Mouse (Mus musculus): ENCODE data around the gene Exoc3. TPM values are rescaled to one million over a fixed set of nuclear protein-coding genes. Genes with fewer than 3 reads are reported as not detected.

Gene Exoc3
- polyA plus RNA-seq, 1 experiment from 2014 or later = 41.8 TPM

DNA sequence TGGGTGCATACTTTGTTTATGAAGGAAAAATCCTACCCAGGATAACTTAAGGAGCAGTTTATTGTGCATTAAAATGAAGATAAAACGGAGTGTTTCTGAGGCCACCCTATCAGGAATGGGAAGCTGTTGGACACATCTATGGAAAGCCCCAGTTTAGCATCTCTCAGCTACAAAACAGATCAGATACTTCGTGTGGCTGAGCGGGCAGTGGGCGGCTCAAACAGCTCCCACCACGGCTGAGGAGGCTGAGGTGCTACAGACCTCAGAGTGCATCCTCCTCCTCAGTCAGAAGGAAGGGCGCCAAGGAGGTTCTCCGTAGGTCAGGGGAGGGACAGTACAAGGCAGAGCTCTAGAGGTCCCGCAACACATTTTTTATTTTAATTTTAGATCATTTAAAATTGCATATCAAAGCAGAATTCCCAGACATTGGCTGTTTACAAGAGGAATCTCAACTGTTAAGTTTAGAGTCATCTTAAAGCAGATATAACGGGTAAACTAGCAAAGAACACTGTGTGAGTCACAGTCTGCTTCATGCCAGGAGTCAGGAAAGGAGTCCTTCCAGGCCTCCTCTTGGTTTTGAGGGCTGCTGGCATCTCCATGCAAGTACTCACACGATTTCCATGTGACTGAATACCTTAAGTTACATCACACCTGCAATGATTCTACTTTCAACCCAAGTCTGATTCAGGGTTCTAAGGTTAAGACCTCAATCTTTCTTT, 38.9 kb downstream of the Exoc3 start:
- no peak overlapping the region for H3K4me3 ChIP-seq (ENCODE audit: low read depth, low read length)
- H3K36me3 ChIP-seq (ENCODE audit: control insufficient read depth, insufficient read depth) = peaks cover 42% of the 10 kb centered on the region
- no peak for ATAC-seq
- no peak overlapping the region for H3K4me2 ChIP-seq (replicated peaks; ENCODE audit: low read depth)
- no peak overlapping the region for H3K27ac ChIP-seq (ENCODE audit: low read depth, low read length)
- H3K9me3 ChIP-seq (ENCODE audit: control insufficient read depth) = no peaks in the 10 kb centered on the region
- TF ChIP-seq CTCF (IDR thresholded peaks at IDR 0.05; ENCODE audit: low read depth) = no peak
- 81% methylated on average over 10 of the region's 10 CpGs for WGBS
- H3K4me1 ChIP-seq (replicated peaks; ENCODE audit: control insufficient read depth, insufficient read depth, low read length) = peaks cover 6% of the 10 kb centered on the region; the same call in 1 of the 2 replicates
- no peaks in the 10 kb centered on the region for H3K27me3 ChIP-seq (replicated peaks; ENCODE audit: control insufficient read depth, insufficient read depth, low read length)
- no peak overlapping the region for H3K9ac ChIP-seq (ENCODE audit: low read depth, low read length)

GRCm38 (mm10) chr13:74167492-74167891, 41.0 kb downstream of the Exoc3 start:
- Histone ChIP-seq H3K4me2 (replicated peaks; ENCODE audit: low read depth) (no peak overlapping the region), H3K9me3 (ENCODE audit: control insufficient read depth) (no peaks in the 10 kb centered on the region), H3K9ac (ENCODE audit: low read depth, low read length) (no peak overlapping the region), H3K27me3 (replicated peaks; ENCODE audit: control insufficient read depth, insufficient read depth, low read length) (no peaks in the 10 kb centered on the region), H3K4me1 (replicated peaks; ENCODE audit: control insufficient read depth, insufficient read depth, low read length) (peaks cover 6% of the 10 kb centered on the region; the same call in 1 of the 2 replicates), H3K4me3 (ENCODE audit: low read depth, low read length) (no peak overlapping the region), H3K36me3 (ENCODE audit: control insufficient read depth, insufficient read depth) (peaks cover 45% of the 10 kb centered on the region), H3K27ac (ENCODE audit: low read depth, low read length) (no peak overlapping the region)
- TF ChIP-seq CTCF (IDR thresholded peaks at IDR 0.05; ENCODE audit: low read depth) = no peak
- 75% methylated on average over 2 of the region's 2 CpGs for WGBS
- no peak for ATAC-seq

- TF ChIP-seq CTCF (IDR thresholded peaks at IDR 0.05; ENCODE audit: low read depth) = no peak
- H3K9ac ChIP-seq (ENCODE audit: low read depth, low read length) = 0 out of 2 replicates have a peak overlapping the region, but pooled peaks have one; percentile 2
- no peaks in the 10 kb centered on the region for H3K9me3 ChIP-seq (ENCODE audit: control insufficient read depth)
- peaks cover 44% of the 10 kb centered on the region for H3K36me3 ChIP-seq (ENCODE audit: control insufficient read depth, insufficient read depth)
- H3K4me1 ChIP-seq (replicated peaks; ENCODE audit: control insufficient read depth, insufficient read depth, low read length) = peaks cover 6% of the 10 kb centered on the region; the same call in 1 of the 2 replicates
- 15% methylated on average over 9 of the region's 9 CpGs for WGBS
- H3K4me3 ChIP-seq (ENCODE audit: low read depth, low read length) = peak overlapping the region; percentile 36
- H3K27me3 ChIP-seq (replicated peaks; ENCODE audit: control insufficient read depth, insufficient read depth, low read length) = no peaks in the 10 kb centered on the region
- ATAC-seq = 0 out of 2 replicates have a peak, but pooled peaks have one; percentile 1
- H3K27ac ChIP-seq (ENCODE audit: low read depth, low read length) = no peak overlapping the region
- peak overlapping the region; percentile 62 for H3K4me2 ChIP-seq (replicated peaks; ENCODE audit: low read depth)
Measured at GRCm38 (mm10) chr13:74167057-74167413, 41.5 kb downstream of the Exoc3 start.

DNA sequence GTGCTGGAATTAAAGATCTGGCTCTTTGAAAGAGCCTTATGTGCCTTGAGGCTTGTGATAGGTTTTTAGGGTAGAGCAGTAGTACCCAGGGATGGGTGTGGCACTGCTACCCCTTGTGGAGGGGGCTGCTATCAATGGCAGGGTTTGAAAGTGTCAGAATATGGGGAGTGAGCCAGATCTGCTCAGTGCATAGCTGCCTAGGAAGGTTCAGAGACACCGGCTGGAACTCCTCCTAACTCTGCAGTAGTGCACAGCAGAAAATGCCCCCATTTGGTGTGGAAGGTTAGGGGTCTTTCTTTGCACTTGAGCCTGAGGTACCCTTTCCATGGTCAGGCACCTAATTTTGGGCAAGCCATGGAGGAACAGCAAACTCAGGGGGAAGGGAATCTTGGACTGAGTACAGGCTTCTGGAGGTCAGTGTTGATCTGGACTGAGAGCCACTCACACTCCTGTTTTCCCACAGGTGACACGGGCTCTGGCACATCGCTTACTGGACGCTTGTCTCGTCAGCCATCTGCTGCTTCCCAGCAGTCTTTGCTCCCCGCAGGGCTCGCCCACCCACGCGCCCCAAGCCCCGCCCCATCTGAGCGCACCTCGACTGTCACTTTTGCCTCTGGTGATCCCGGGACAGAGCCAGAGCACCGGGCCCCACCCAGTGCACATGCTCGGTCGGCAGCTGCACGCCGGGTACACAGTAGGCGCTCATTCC, 42.0 kb downstream of the Exoc3 start:
- Histone ChIP-seq H3K4me2 (replicated peaks; ENCODE audit: low read depth) (peak overlapping the region; percentile 62), H3K27ac (ENCODE audit: low read depth, low read length) (no peak overlapping the region), H3K4me3 (ENCODE audit: low read depth, low read length) (peak overlapping the region; percentile 36), H3K9ac (ENCODE audit: low read depth, low read length) (peak overlapping the region; percentile 2; the same call in 1 of the 2 replicates), H3K27me3 (replicated peaks; ENCODE audit: control insufficient read depth, insufficient read depth, low read length) (no peaks in the 10 kb centered on the region), H3K36me3 (ENCODE audit: control insufficient read depth, insufficient read depth) (peaks cover 38% of the 10 kb centered on the region), H3K9me3 (ENCODE audit: control insufficient read depth) (no peaks in the 10 kb centered on the region), H3K4me1 (replicated peaks; ENCODE audit: control insufficient read depth, insufficient read depth, low read length) (peaks cover 6% of the 10 kb centered on the region; the same call in 1 of the 2 replicates)
- 11% methylated on average over 18 of the region's 19 CpGs for WGBS
- ATAC-seq = peak; percentile 56
- TF ChIP-seq CTCF (IDR thresholded peaks at IDR 0.05; ENCODE audit: low read depth) = no peak

GRCm38 (mm10) chr13:74147327-74147726, 61.2 kb downstream of the Exoc3 start:
- 30% methylated on average over 2 of the region's 2 CpGs for WGBS
- no peak for TF ChIP-seq CTCF (IDR thresholded peaks at IDR 0.05; ENCODE audit: low read depth)
- no peak overlapping the region for H3K4me3 ChIP-seq (ENCODE audit: low read depth, low read length)
- no peak overlapping the region for H3K9ac ChIP-seq (ENCODE audit: low read depth, low read length)
- H3K4me1 ChIP-seq (replicated peaks; ENCODE audit: control insufficient read depth, insufficient read depth, low read length) = no peaks in the 10 kb centered on the region
- H3K27me3 ChIP-seq (replicated peaks; ENCODE audit: control insufficient read depth, insufficient read depth, low read length) = no peaks in the 10 kb centered on the region
- ATAC-seq = peak; percentile 88
- no peak overlapping the region for H3K4me2 ChIP-seq (replicated peaks; ENCODE audit: low read depth)
- no peaks in the 10 kb centered on the region for H3K9me3 ChIP-seq (ENCODE audit: control insufficient read depth)
- H3K27ac ChIP-seq (ENCODE audit: low read depth, low read length) = peak overlapping the region; percentile 47
- no peaks in the 10 kb centered on the region for H3K36me3 ChIP-seq (ENCODE audit: control insufficient read depth, insufficient read depth)

DNA sequence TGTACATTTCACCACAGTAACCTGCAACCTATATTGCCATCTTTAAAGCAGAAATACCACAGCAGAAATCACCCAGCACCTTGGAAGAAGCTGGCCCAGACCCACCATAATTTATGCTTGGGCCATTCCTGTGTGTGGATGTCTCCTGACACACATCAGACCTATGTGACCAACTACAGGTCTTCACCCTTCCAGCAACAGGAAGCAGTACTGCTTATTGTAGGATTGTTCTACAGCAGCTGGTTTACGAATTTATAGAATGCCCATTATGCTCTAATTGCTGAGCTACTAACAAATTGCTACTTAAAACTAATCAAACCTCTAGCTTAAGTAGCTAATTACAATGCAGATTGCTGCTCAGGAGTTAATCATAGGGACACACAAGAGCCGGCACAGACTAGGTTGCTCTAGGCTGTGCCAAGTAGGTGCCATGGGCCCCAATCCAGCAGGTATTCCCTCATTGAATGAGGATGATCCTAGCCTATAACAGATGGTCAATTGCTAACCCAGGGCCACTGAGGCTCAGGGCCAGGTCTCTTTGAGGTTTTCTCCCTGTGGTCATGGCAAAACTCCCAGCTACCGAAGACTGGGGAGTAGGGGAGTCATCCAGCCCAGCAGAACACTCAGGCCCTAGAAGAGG, 62.4 kb downstream of the Exoc3 start:
- no peaks in the 10 kb centered on the region for H3K27me3 ChIP-seq (replicated peaks; ENCODE audit: control insufficient read depth, insufficient read depth, low read length)
- no peaks in the 10 kb centered on the region for H3K36me3 ChIP-seq (ENCODE audit: control insufficient read depth, insufficient read depth)
- H3K4me3 ChIP-seq (ENCODE audit: low read depth, low read length) = no peak overlapping the region
- 85% methylated on average over 3 of the region's 3 CpGs for WGBS
- H3K9me3 ChIP-seq (ENCODE audit: control insufficient read depth) = no peaks in the 10 kb centered on the region
- H3K4me2 ChIP-seq (replicated peaks; ENCODE audit: low read depth) = no peak overlapping the region
- TF ChIP-seq CTCF (IDR thresholded peaks at IDR 0.05; ENCODE audit: low read depth) = no peak
- no peak overlapping the region for H3K9ac ChIP-seq (ENCODE audit: low read depth, low read length)
- 0 out of 2 replicates have a peak overlapping the region, but pooled peaks have one; percentile 23 for H3K27ac ChIP-seq (ENCODE audit: low read depth, low read length)
- no peak for ATAC-seq
- H3K4me1 ChIP-seq (replicated peaks; ENCODE audit: control insufficient read depth, insufficient read depth, low read length) = no peaks in the 10 kb centered on the region
